Mouse (Mus musculus) ES-E14 (cell line): Measurements from ENCODE around the gene Pdk1. TPM values are rescaled to one million over a fixed set of nuclear protein-coding genes. Genes with fewer than 3 reads are reported as not detected.

Experiments used
- DNase-seq: peaks from one replicate; pipeline ENCODE4 v3.0.0-alpha.2; 2013; ENCODE audit warnings: low read depth, low spot score
- H3K27ac ChIP-seq: 2 replicates; pipeline ENCODE4 v1.5.1; 2012; ENCODE audit warnings: low read depth, mild to moderate bottlenecking, low read length, moderate library complexity, mixed read lengths; ENCODE audit not compliant: poor library complexity, insufficient read depth, severe bottlenecking
- H3K36me3 ChIP-seq: 2 replicates; pipeline ENCODE4 v1.6.1; 2012; ENCODE audit warnings: mild to moderate bottlenecking, low read length, moderate library complexity, mixed read lengths; ENCODE audit not compliant: control insufficient read depth, poor library complexity, insufficient read depth, severe bottlenecking
- H3K4me1 ChIP-seq, 2 experiments: fragments of 150-350 bp in 1 of 2; sonication (generic) in 1 of 2; 2 replicates each; pipeline ENCODE4 v1.6.1; 2012; ENCODE audit warnings: low read length in 2 of 2, mild to moderate bottlenecking in 1 of 2, mixed read lengths in 1 of 2; ENCODE audit not compliant: control insufficient read depth in 2 of 2, insufficient read depth in 2 of 2, poor library complexity in 1 of 2
- H3K4me3 ChIP-seq, 2 experiments: fragments of 150-350 bp in 1 of 2; sonication (generic) in 1 of 2; 2 replicates each; pipeline ENCODE4 v1.5.1; 2012; ENCODE audit warnings: low read length in 2 of 2, low read depth in 1 of 2, mild to moderate bottlenecking in 1 of 2, mixed read lengths in 1 of 2; ENCODE audit not compliant: insufficient read depth in 1 of 2, poor library complexity in 1 of 2, severe bottlenecking in 1 of 2
- H3K9ac ChIP-seq: 2 replicates; pipeline ENCODE4 v1.6.1; 2012; ENCODE audit warnings: low read depth, mild to moderate bottlenecking, low read length, mixed read lengths; ENCODE audit not compliant: poor library complexity, insufficient read depth, severe bottlenecking
- H3K9me3 ChIP-seq: fragments of 150-350 bp; sonication (generic); 2 replicates; pipeline ENCODE4 v1.6.1; 2012; ENCODE audit warnings: low read depth, mild to moderate bottlenecking, low read length; ENCODE audit not compliant: control insufficient read depth, insufficient read depth
- CHD2 ChIP-seq: IDR thresholded peaks from 2 replicates; pipeline ENCODE4 v1.6.1; 2014; ENCODE audit warnings: mild to moderate bottlenecking, low read depth, low read length, inconsistent platforms
- HCFC1 ChIP-seq: IDR thresholded peaks from 2 replicates; pipeline ENCODE4 v1.6.1; 2012; ENCODE audit warnings: low read length, inconsistent platforms, borderline replicate concordance; ENCODE audit not compliant: insufficient read depth
- MAFK ChIP-seq: IDR thresholded peaks from 2 replicates; pipeline ENCODE4 v1.6.1; 2014; ENCODE audit warnings: mild to moderate bottlenecking, low read depth, low read length, inconsistent platforms; ENCODE audit not compliant: insufficient read depth
- ZC3H11A ChIP-seq: IDR thresholded peaks from 2 replicates; pipeline ENCODE4 v1.6.1; 2012; ENCODE audit warnings: low read depth, mild to moderate bottlenecking, inconsistent platforms, low read length, borderline replicate concordance
- ZNF384 ChIP-seq: IDR thresholded peaks from 2 replicates; pipeline ENCODE4 v1.6.1; 2012; ENCODE audit warnings: low read depth, low read length, inconsistent platforms
- in situ Hi-C, 2 experiments: fragments of 600-800 bp; cut with MboI; formaldehyde crosslinking; loops; one replicate each; pipeline ENCODE4 v1.15.1; 2025; ENCODE audit warnings: low sequenced_read_pairs in 2 of 2, inconsistent platforms in 1 of 2; ENCODE audit not compliant: unreplicated experiment in 2 of 2
- total RNA-seq: library from RNA; depleted of rRNA; stranded (reverse); fragments of 300-350 nt; gene quantifications from 2 replicates; pipeline ENCODE4 v1.2.3, GENCODE M21; 2012

The Pdk1 gene
- total RNA-seq, 1 experiment: 54.9 TPM

GRCm38 (mm10) chr2:71855076-71855475 is 17.9 kb upstream of the Pdk1 start:
- Histone ChIP-seq H3K4me3 (no peak overlapping the region), H3K27ac (no peak overlapping the region; the same call in 1 of the 2 replicates), H3K9me3 (no peaks in the 10 kb centered on the region), H3K36me3 (peaks cover 5% of the 10 kb centered on the region), H3K4me1 (peaks cover 4 to 16% of the 10 kb centered on the region in 2 experiments; a peak in 3 of 4 replicates), H3K9ac (no peak overlapping the region)
- TF ChIP-seq CHD2: no peak
- TF ChIP-seq ZC3H11A: no peak
- no peak for TF ChIP-seq HCFC1
- no peak for TF ChIP-seq MAFK
- no peak for TF ChIP-seq ZNF384
- DNase-seq: no peak
- in situ Hi-C loops: no loop called here

DNA sequence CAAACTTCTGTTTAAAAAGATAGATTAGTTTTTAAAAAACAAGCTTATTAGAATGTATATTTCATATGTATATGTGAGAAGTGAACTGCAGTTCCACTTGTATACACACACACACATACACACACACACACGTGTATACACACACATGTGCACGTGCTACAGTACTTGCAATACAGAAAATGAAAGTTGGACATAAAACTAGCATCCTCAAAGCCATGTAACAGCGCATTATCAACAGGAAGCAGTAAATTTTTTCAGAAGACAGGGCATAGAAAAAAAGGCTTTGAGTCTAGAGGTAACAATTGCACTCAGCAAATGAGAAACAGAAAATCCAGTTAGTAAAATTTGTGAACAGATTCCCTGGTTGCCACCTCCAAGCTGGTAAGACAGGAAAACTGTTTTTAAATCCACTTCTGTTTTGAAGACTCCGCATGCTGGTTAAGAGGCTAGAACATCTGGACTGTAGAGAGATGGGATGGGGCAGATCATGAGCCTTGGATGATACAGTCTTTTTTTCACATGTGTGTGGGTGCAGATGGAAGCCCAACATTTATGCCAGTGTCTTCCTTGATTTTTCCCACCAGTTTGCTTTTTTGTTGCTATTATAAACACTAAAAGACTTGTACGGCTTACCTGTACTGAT is 9.4 kb upstream of the Pdk1 start:
- H3K27ac ChIP-seq: no peak overlapping the region
- H3K4me1 ChIP-seq: peaks cover 20 to 27% of the 10 kb centered on the region in 2 experiments
- no peak overlapping the region for H3K9ac ChIP-seq
- H3K36me3 ChIP-seq: peaks cover under 1% of the 10 kb centered on the region; the same call in 1 of the 2 replicates
- no peak for TF ChIP-seq ZC3H11A
- TF ChIP-seq HCFC1: no peak
- no peak for TF ChIP-seq ZNF384
- TF ChIP-seq CHD2: no peak
- TF ChIP-seq MAFK: no peak
- no peaks in the 10 kb centered on the region for H3K9me3 ChIP-seq
- in situ Hi-C loops: no loop called here
- DNase-seq: no peak
- H3K4me3 ChIP-seq: no peak overlapping the region

DNA sequence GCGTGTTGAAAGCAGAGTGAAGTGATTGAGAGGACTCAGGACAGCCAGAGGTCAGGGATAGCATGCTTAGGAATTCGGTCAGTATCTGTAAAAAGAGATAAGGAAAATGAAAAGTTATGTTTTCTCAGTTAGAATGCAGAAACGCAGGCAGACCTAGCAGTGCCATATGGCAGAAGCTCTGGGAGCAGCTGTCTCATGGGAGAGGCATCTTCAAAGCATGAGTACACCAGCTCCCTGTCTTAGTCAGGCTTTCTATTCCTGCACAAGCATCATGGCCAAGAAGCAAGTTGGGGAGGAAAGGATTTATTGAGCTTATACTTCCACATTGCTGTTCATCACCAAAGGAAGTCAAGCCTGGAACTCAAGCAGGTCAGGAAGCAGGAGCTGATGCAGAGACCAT is 8.0 kb upstream of the Pdk1 start:
- peak overlapping the region; percentile 26; the same call in 1 of the 2 replicates for H3K9ac ChIP-seq
- no peak overlapping the region for H3K4me3 ChIP-seq
- H3K9me3 ChIP-seq: no peaks in the 10 kb centered on the region
- no peak for TF ChIP-seq CHD2
- no peak for TF ChIP-seq ZC3H11A
- no peak for TF ChIP-seq HCFC1
- TF ChIP-seq MAFK: no peak
- no peak for TF ChIP-seq ZNF384
- no peaks in the 10 kb centered on the region for H3K36me3 ChIP-seq
- no peak for DNase-seq
- H3K4me1 ChIP-seq: peaks cover 21% of the 10 kb centered on the region in 2 experiments
- peak overlapping the region; percentile 82; the same call in 1 of the 2 replicates for H3K27ac ChIP-seq
- in situ Hi-C loops: no loop called here

- H3K27ac ChIP-seq: peak overlapping the region; percentile 82; the same call in 1 of the 2 replicates
- peaks cover 17 to 24% of the 10 kb centered on the region in 2 experiments for H3K4me1 ChIP-seq
- H3K36me3 ChIP-seq: no peaks in the 10 kb centered on the region
- H3K4me3 ChIP-seq: no peak overlapping the region
- H3K9me3 ChIP-seq: no peaks in the 10 kb centered on the region
- in situ Hi-C loops: no loop called here
- DNase-seq: no peak
- H3K9ac ChIP-seq: no peak overlapping the region
- TF ChIP-seq ZC3H11A (no peak), MAFK (no peak), ZNF384 (no peak), HCFC1 (no peak), CHD2 (no peak)
Observed at GRCm38 (mm10) chr2:71865935-71866334, 7.1 kb upstream of the Pdk1 start.
